Mouse (Mus musculus): ENCODE results near the gene Traip.
"Not testable (repeated sequence)": the region's sequence is repeated elsewhere in the genome, so short reads cannot be mapped to it uniquely, and the experiment has no call there.

The Traip gene

GRCm38 (mm10) chr9:108001922-108002770 lies 52.2 kb downstream of the Traip start, which contains the start of gene Ip6k1:
TSS of gene Ip6k1 (plus strand) at chr9:108002501.
- DNase-seq (ENCODE audit: inconsistent ontology term), result peak; percentile 99

- no peak for DNase-seq (ENCODE audit: inconsistent ontology term)
Measured at GRCm38 (mm10) chr9:108002778-108003530, 53.0 kb downstream of the Traip start.

GRCm38 (mm10) chr9:108003531-108003890 lies 53.6 kb downstream of the Traip start:
- peak; percentile 8 for DNase-seq (ENCODE audit: inconsistent ontology term)

GRCm38 (mm10) chr9:108008041-108008440 lies 58.1 kb downstream of the Traip start:
- no peak for DNase-seq (ENCODE audit: inconsistent ontology term)

GRCm38 (mm10) chr9:108010385-108010784 lies 60.4 kb downstream of the Traip start:
- DNase-seq (ENCODE audit: inconsistent ontology term), result peak; percentile 11

GRCm38 (mm10) chr9:108013577-108013976 lies 63.6 kb downstream of the Traip start:
- DNase-seq (ENCODE audit: inconsistent ontology term), result not testable (repeated sequence)

- DNase-seq (ENCODE audit: inconsistent ontology term), result no peak
Measured at GRCm38 (mm10) chr9:108017127-108017526, 67.2 kb downstream of the Traip start.

GRCm38 (mm10) chr9:108020741-108021140 lies 70.8 kb downstream of the Traip start:
- no peak for DNase-seq (ENCODE audit: inconsistent ontology term)
